Mouse (Mus musculus) heart, adult 2 months (tissue): ENCODE results near the gene Itpr1. TPM values are rescaled to one million over a fixed set of nuclear protein-coding genes. Genes with fewer than 3 reads are reported as not detected.

ENCODE experiments used
- DNase-seq, 2 experiments: peaks; one replicate each; pipeline ENCODE4 v3.0.0; 2021
- H3K27ac ChIP-seq: fragments of 200-600 bp; 2 replicates; pipeline ENCODE4 v1.8.1; 2022
- H3K27me3 ChIP-seq: fragments of 200-500 bp; 2 replicates; pipeline ENCODE4 v1.6.1; 2012; ENCODE audit warnings: mild to moderate bottlenecking, low read length, inconsistent platforms, mixed read lengths; ENCODE audit not compliant: control insufficient read depth, insufficient read depth
- H3K36me3 ChIP-seq: fragments of 200-500 bp; 2 replicates; pipeline ENCODE4 v1.6.1; 2012; ENCODE audit warnings: low read length, inconsistent platforms; ENCODE audit not compliant: control insufficient read depth, insufficient read depth
- H3K4me1 ChIP-seq: fragments of 200-500 bp; 2 replicates; pipeline ENCODE4 v1.6.1; 2011; ENCODE audit warnings: low read length; ENCODE audit not compliant: control insufficient read depth, insufficient read depth
- H3K4me3 ChIP-seq: fragments of 200-600 bp; 2 replicates; pipeline ENCODE4 v1.8.1; 2022
- H3K79me2 ChIP-seq: fragments of 200-500 bp; replicated peaks from 2 replicates; pipeline ENCODE4 v1.6.1; 2012; ENCODE audit warnings: mild to moderate bottlenecking, inconsistent platforms, low read length, moderate library complexity, mixed read lengths; ENCODE audit not compliant: control insufficient read depth, insufficient read depth
- H3K9ac ChIP-seq: fragments of 200-500 bp; 2 replicates; pipeline ENCODE4 v1.6.1; 2012; ENCODE audit warnings: low read depth, mild to moderate bottlenecking, control low read depth, inconsistent platforms, low read length, mixed read lengths
- CTCF ChIP-seq: fragments of 200-600 bp; IDR thresholded peaks from 2 replicates; pipeline ENCODE4 v1.8.1; 2022; ENCODE audit warnings: antibody characterized with exemption, mild to moderate bottlenecking, moderate library complexity
- EP300 ChIP-seq: fragments of 200-500 bp; IDR thresholded peaks from 2 replicates; pipeline ENCODE4 v1.6.1; 2011; ENCODE audit warnings: low read depth, low read length, control low read depth; ENCODE audit not compliant: insufficient read depth
- POLR2A ChIP-seq: fragments of 200-500 bp; IDR thresholded peaks from 2 replicates; pipeline ENCODE4 v1.6.1; 2011; ENCODE audit warnings: mild to moderate bottlenecking, low read depth, low read length, control low read depth; ENCODE audit not compliant: insufficient read depth
- WGBS: fragments of 180-500 bp; shearing (Covaris S2); methylation state at CpG from one replicate; pipeline ENCODE4 v1.1.7; 2018; 5-methylcytosine and 5-hydroxymethylcytosine counted together
- intact Hi-C: fragments of 180-260 bp; cut with DNase I; formaldehyde crosslinking; loops from one replicate; pipeline ENCODE4 v1.15.1; 2025
- polyA plus RNA-seq: library from polyadenylated mRNA; depleted of rRNA; stranded (reverse); fragments of >200 nt; gene quantifications from 2 replicates; pipeline ENCODE4 v1.2.3, GENCODE M21; 2012
- total RNA-seq, 2 experiments: library from RNA; stranded (reverse); gene quantifications; 2 replicates each; pipeline ENCODE4 v1.2.3; 2021

Gene Itpr1
- total and polyA plus RNA-seq, 3 experiments = 14.0 to 47.6 (median 37.9) TPM

- Histone ChIP-seq H3K27ac (no peak overlapping the region), H3K4me1 (peaks cover 30% of the 10 kb centered on the region), H3K27me3 (no peaks in the 10 kb centered on the region), H3K79me2 (no peaks in the 10 kb centered on the region; the same call in 1 of the 2 replicates), H3K36me3 (peaks cover 17% of the 10 kb centered on the region), H3K4me3 (no peak overlapping the region), H3K9ac (no peak overlapping the region)
- TF ChIP-seq EP300 = no peak
- no peak for TF ChIP-seq CTCF
- TF ChIP-seq POLR2A = no peak
- 71% methylated on average over 4 of the region's 4 CpGs for whole genome bisulfite sequencing
- intact Hi-C loops = no loop called here
- DNase-seq = no peak
These were observed 25.1 kb downstream of the Itpr1 start for GRCm38 (mm10) chr6:108238011-108238410.

- no peaks in the 10 kb centered on the region; the same call in none of the 2 replicates for H3K79me2 ChIP-seq
- peaks cover 27% of the 10 kb centered on the region for H3K4me1 ChIP-seq
- TF ChIP-seq CTCF (no peak), EP300 (no peak), POLR2A (no peak)
- H3K9ac ChIP-seq = no peak overlapping the region
- 66% methylated on average over 4 of the region's 4 CpGs for WGBS
- no peak overlapping the region for H3K27ac ChIP-seq
- peak in 1 of 2 experiments; percentile 10 for DNase-seq
- H3K36me3 ChIP-seq = peaks cover 15% of the 10 kb centered on the region
- H3K27me3 ChIP-seq = no peaks in the 10 kb centered on the region
- no peak overlapping the region for H3K4me3 ChIP-seq
- intact Hi-C loops = no loop called here
These were observed 26.2 kb downstream of the Itpr1 start for GRCm38 (mm10) chr6:108239056-108239455.

- WGBS = 97% methylated on average over 1 of the region's 1 CpGs
- H3K9ac ChIP-seq = no peak overlapping the region
- H3K27ac ChIP-seq = no peak overlapping the region
- DNase-seq = no peak
- H3K79me2 ChIP-seq = no peaks in the 10 kb centered on the region; the same call in none of the 2 replicates
- no peaks in the 10 kb centered on the region for H3K27me3 ChIP-seq
- H3K36me3 ChIP-seq = peaks cover 12% of the 10 kb centered on the region
- intact Hi-C loops = no loop called here
- no peak overlapping the region for H3K4me3 ChIP-seq
- H3K4me1 ChIP-seq = peaks cover 18% of the 10 kb centered on the region
- TF ChIP-seq POLR2A (no peak), EP300 (no peak), CTCF (no peak)
These were observed 27.1 kb downstream of the Itpr1 start for GRCm38 (mm10) chr6:108240004-108240403.

GRCm38 (mm10) chr6:108240754-108241153 is 27.9 kb downstream of the Itpr1 start:
- DNase-seq = no peak
- Histone ChIP-seq H3K4me1 (peaks cover 14% of the 10 kb centered on the region), H3K27me3 (no peaks in the 10 kb centered on the region), H3K27ac (no peak overlapping the region), H3K79me2 (no peaks in the 10 kb centered on the region; the same call in none of the 2 replicates), H3K36me3 (peaks cover 10% of the 10 kb centered on the region), H3K4me3 (no peak overlapping the region), H3K9ac (no peak overlapping the region)
- intact Hi-C loops = no loop called here
- TF ChIP-seq CTCF (no peak), EP300 (no peak), POLR2A (no peak)
- WGBS = 45% methylated on average over 5 of the region's 5 CpGs

GRCm38 (mm10) chr6:108244571-108244970 is 31.7 kb downstream of the Itpr1 start:
- WGBS = 80% methylated on average over 8 of the region's 8 CpGs
- Histone ChIP-seq H3K9ac (no peak overlapping the region), H3K4me1 (peaks cover 21% of the 10 kb centered on the region), H3K4me3 (no peak overlapping the region), H3K27me3 (no peaks in the 10 kb centered on the region), H3K79me2 (peaks cover 2% of the 10 kb centered on the region), H3K27ac (no peak overlapping the region), H3K36me3 (peaks cover 25% of the 10 kb centered on the region)
- DNase-seq = peak in 1 of 2 experiments; percentile 9
- no peak for TF ChIP-seq EP300
- no peak for TF ChIP-seq POLR2A
- no peak for TF ChIP-seq CTCF
- intact Hi-C loops = no loop called here

- Histone ChIP-seq H3K27ac (no peak overlapping the region), H3K36me3 (peaks cover 34% of the 10 kb centered on the region), H3K4me3 (no peak overlapping the region), H3K27me3 (no peaks in the 10 kb centered on the region), H3K79me2 (peaks cover 2% of the 10 kb centered on the region), H3K9ac (no peak overlapping the region), H3K4me1 (peaks cover 25% of the 10 kb centered on the region)
- DNase-seq = no peak
- TF ChIP-seq POLR2A = no peak
- TF ChIP-seq CTCF = no peak
- no peak for TF ChIP-seq EP300
- intact Hi-C loops = no loop called here
- 56% methylated on average over 3 of the region's 3 CpGs for WGBS
These were observed 33.6 kb downstream of the Itpr1 start for GRCm38 (mm10) chr6:108246369-108247085.
